Mouse (Mus musculus) midbrain, embryonic 12.5 days (tissue): ENCODE results near the gene Prep. TPM values are rescaled to one million over a fixed set of nuclear protein-coding genes. Genes with fewer than 3 reads are reported as not detected.
"Not testable (repeated sequence)": the region's sequence is repeated elsewhere in the genome, so short reads cannot be mapped to it uniquely, and the experiment has no call there.

Experiments
- ATAC-seq: fragments of 200-750 bp; cut with Nextera tagmentation; 2 replicates; pipeline ENCODE4 v1.8.0; 2017; ENCODE audit warnings: low read depth, moderate TSS enrichment, moderate library complexity; ENCODE audit not compliant: low FRiP score
- H3K27ac ChIP-seq: fragments of 300-500 bp; sonication (generic); replicated peaks from 2 replicates; pipeline ENCODE4 v1.5.1; 2016; ENCODE audit warnings: mild to moderate bottlenecking
- H3K27me3 ChIP-seq: fragments of 300-500 bp; sonication (generic); 2 replicates; pipeline ENCODE4 v1.6.1; 2016; ENCODE audit warnings: mild to moderate bottlenecking
- H3K36me3 ChIP-seq: fragments of 300-500 bp; sonication (generic); 2 replicates; pipeline ENCODE4 v1.6.1; 2016
- H3K4me1 ChIP-seq: fragments of 300-500 bp; sonication (generic); 2 replicates; pipeline ENCODE4 v1.6.1; 2016
- H3K4me2 ChIP-seq: fragments of 300-500 bp; sonication (generic); replicated peaks from 2 replicates; pipeline ENCODE4 v1.6.1; 2016; ENCODE audit warnings: mild to moderate bottlenecking, moderate library complexity
- H3K4me3 ChIP-seq: fragments of 300-500 bp; sonication (generic); 2 replicates; pipeline ENCODE4 v1.5.1; 2016; ENCODE audit warnings: mild to moderate bottlenecking
- H3K9ac ChIP-seq: fragments of 300-500 bp; sonication (generic); replicated peaks from 2 replicates; pipeline ENCODE4 v1.6.1; 2016; ENCODE audit warnings: mild to moderate bottlenecking, moderate library complexity
- H3K9me3 ChIP-seq: fragments of 300-500 bp; sonication (generic); 2 replicates; pipeline ENCODE4 v1.6.1; 2016; ENCODE audit warnings: mild to moderate bottlenecking
- WGBS: fragments of 180-500 bp; shearing (Covaris S2); methylation state at CpG from one replicate; pipeline ENCODE4 v1.1.7; 2016; 5-methylcytosine and 5-hydroxymethylcytosine counted together
- polyA plus RNA-seq: library from polyadenylated mRNA; unstranded; fragments of >200 nt; fragmentation: Nextera tagmentation; extraction: Ambion mirVana; gene quantifications from 2 replicates; pipeline ENCODE4 v1.2.1, GENCODE M21; 2016

Prep gene
- polyA plus RNA-seq, 1 experiment from 2014 or later: 27.2 TPM

DNA sequence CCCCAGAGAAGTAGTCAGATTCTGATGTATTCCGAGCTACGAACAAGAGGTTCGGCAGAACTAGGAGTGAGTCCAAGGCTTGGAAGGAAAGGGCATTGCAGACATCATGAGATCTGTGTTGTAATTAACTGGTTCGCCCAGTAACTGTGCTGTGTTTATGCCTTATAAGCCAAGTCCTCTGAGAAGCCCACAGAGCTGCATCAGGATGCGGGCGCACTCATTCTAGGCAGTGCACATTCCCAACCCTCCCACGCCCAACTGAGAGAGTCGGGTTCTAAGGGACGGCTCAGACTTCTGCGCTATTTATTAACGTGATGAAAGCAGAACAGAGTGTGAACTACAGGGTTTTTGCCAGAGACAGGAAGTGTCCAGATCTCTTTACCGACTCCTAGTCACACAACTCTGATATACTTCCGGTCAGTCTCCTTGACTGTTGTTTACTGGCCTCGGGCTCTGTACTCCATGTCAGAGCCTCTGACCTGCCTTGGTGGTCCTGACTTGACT is 87.6 kb downstream of the Prep start:
- 96% methylated on average over 14 of the region's 14 CpGs for WGBS
- no peak overlapping the region for H3K27ac ChIP-seq
- peaks cover 7% of the 10 kb centered on the region; the same call in 1 of the 2 replicates for H3K4me1 ChIP-seq
- no peak for ATAC-seq
- no peaks in the 10 kb centered on the region for H3K27me3 ChIP-seq
- no peak overlapping the region for H3K4me2 ChIP-seq
- no peaks in the 10 kb centered on the region for H3K9me3 ChIP-seq
- no peak overlapping the region for H3K4me3 ChIP-seq
- peaks cover 76% of the 10 kb centered on the region for H3K36me3 ChIP-seq
- no peak overlapping the region for H3K9ac ChIP-seq

DNA sequence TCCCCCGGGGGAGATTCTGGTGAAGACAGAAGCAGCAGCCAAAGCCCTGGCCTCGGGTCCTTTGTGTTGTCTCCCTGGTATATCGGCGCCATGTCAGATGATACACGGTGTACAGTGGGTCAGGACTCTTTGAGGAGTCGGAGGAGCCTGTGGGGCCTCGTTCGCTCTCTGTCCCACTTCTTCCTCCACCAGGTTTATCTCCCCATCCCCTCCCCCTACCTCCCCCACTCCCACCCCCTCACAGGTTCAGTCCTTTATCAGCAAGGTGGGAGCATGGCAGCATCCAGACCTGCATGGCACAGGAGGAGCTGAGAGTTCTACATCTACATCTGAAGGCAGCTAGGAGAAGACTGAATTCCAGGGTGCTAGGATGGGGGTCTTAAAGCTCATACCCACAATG is 98.8 kb downstream of the Prep start:
- Histone ChIP-seq H3K4me3 (no peak overlapping the region), H3K4me1 (no peaks in the 10 kb centered on the region), H3K27ac (no peak overlapping the region), H3K27me3 (no peaks in the 10 kb centered on the region), H3K9me3 (no peaks in the 10 kb centered on the region), H3K4me2 (no peak overlapping the region), H3K9ac (no peak overlapping the region), H3K36me3 (no peaks in the 10 kb centered on the region)
- ATAC-seq: no peak
- WGBS: 87% methylated on average over 8 of the region's 8 CpGs

DNA sequence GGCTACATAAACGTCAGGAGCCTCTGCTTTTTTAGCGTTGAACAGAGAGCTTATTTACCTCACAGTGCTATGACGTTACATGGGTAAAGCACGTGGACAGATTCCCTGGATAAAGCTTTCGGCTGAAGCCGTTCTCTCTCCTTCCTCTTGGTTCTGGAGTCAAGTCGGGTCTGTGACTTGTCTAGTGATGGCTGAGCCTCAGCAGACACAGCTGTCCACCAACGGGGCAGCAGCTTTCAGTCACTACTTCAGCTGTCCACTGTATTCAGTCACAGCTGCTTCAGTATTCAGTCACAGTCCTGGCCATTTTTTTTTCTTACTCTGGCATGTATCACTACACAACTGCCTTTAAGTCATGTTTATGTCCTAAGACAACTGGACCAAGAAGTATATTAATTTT is 106.9 kb downstream of the Prep start:
- H3K27me3 ChIP-seq: no peaks in the 10 kb centered on the region
- no peak overlapping the region for H3K4me2 ChIP-seq
- H3K9me3 ChIP-seq: peaks cover 5% of the 10 kb centered on the region; the same call in 1 of the 2 replicates
- ATAC-seq: no peak
- 87% methylated on average over 8 of the region's 8 CpGs for WGBS
- H3K4me1 ChIP-seq: no peaks in the 10 kb centered on the region
- no peak overlapping the region for H3K9ac ChIP-seq
- H3K4me3 ChIP-seq: no peak overlapping the region
- H3K36me3 ChIP-seq: no peaks in the 10 kb centered on the region
- H3K27ac ChIP-seq: no peak overlapping the region

DNA sequence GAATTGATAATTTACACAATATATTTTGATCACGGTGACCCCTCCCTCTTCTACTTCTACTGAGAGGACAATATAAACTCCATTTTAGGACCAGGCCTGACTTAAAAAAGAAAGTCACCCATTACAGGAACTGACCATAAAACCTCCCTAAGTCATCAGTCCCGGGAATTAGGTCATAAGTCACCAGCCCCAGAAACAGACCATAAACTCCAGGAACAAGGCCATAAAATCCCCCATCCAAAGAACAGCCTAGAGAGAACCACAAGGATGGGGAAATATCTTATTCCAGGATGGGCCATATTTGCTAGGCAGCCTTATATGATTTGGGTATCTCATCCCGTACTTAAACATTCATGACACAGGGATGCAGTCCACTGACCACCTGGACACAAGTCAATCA is 107.3 kb downstream of the Prep start:
- H3K4me3 ChIP-seq: no peak overlapping the region
- H3K27ac ChIP-seq: no peak overlapping the region
- 97% methylated on average over 3 of the region's 3 CpGs for WGBS
- no peak overlapping the region for H3K9ac ChIP-seq
- H3K4me2 ChIP-seq: no peak overlapping the region
- no peak for ATAC-seq
- no peaks in the 10 kb centered on the region for H3K27me3 ChIP-seq
- H3K4me1 ChIP-seq: no peaks in the 10 kb centered on the region
- H3K9me3 ChIP-seq: peaks cover 5% of the 10 kb centered on the region; the same call in 1 of the 2 replicates
- no peaks in the 10 kb centered on the region for H3K36me3 ChIP-seq

DNA sequence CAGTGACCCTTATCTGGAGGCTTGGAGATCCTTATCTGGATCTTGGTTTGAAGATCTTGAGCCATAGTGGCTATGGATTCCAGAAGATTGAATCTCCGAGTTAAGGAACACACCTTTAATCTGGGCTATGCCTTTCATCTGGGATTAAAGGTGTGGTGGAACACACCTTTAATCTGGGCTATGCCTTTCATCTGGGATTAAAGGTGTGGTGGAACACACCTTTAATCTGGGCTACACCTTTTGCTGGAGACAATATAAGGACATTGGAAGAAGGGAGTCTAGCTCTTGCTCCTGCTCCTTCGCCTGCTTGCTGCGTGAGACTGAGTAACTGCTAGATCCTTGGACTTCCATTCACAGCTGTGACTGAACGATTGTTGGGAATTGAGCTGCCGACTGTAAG is 110.8 kb downstream of the Prep start, which contains the start of gene Popdc3:
Popdc3 (plus strand) TSS at position 301 of the 400 bp plus-strand sequence.
- 92% methylated on average over 2 of the region's 5 CpGs for WGBS
- H3K4me1 ChIP-seq, H3K9me3 ChIP-seq, H3K4me3 ChIP-seq, ATAC-seq, H3K27ac ChIP-seq, H3K27me3 ChIP-seq, H3K4me2 ChIP-seq, H3K9ac ChIP-seq, H3K36me3 ChIP-seq: not testable (repeated sequence)

DNA sequence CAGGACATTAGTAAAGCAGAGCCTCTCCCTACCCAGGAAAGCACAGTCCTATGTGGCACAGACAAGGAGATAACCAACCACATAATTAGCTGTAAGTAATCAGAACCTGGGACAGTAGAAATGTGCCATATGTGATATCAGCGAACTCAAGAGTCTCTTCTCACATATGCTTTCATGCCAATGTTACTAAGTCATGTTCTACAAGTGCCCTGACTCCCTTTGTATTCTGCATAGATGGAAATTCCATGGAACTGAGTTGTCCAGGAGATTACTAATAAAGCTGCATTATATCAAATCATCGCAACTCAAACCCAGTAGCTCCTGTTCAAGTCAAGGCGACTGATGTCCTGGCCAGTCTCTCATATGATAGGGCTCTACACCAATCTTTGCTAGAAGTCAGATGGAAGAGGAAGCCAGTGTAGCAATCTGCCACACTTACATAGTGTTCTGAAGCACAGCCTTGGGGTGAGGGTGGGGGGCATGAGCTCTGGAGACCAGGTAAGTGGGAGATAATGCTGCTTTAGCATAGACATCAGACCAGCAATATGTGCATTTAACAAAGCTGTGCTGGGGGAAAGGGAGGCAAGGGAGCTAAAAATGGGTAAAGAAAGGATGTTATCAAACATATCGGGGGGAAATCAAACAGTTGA is 113.8 kb downstream of the Prep start:
- Histone ChIP-seq H3K9ac (no peak overlapping the region), H3K36me3 (no peaks in the 10 kb centered on the region), H3K4me3 (no peak overlapping the region), H3K4me2 (no peak overlapping the region), H3K27ac (no peak overlapping the region), H3K4me1 (no peaks in the 10 kb centered on the region), H3K27me3 (no peaks in the 10 kb centered on the region), H3K9me3 (no peaks in the 10 kb centered on the region)
- no peak for ATAC-seq
- WGBS: 96% methylated on average over 4 of the region's 4 CpGs

DNA sequence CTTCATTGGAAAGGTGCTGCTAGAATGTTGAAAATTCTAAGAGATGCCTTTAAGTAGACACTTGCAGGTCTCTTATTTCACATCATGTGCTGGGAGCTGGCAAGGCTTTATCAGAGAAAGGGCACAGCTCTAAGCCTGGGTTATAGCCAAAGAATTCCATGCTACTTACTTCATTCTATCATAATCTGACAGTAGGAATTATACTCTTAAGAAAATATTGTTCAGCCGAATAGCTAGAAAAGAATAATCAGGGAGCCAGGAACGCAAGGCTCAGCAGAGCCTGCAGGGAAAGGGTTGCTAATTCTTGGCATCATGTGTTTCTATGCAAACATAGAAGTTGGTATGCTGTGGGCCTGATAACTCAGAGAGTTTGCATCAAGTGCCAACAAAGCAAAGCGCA is 114.3 kb downstream of the Prep start:
- H3K27me3 ChIP-seq: no peaks in the 10 kb centered on the region
- H3K27ac ChIP-seq: no peak overlapping the region
- H3K4me1 ChIP-seq: no peaks in the 10 kb centered on the region
- no peak overlapping the region for H3K4me2 ChIP-seq
- 93% methylated on average over 3 of the region's 3 CpGs for WGBS
- no peaks in the 10 kb centered on the region for H3K36me3 ChIP-seq
- H3K4me3 ChIP-seq: no peak overlapping the region
- no peak for ATAC-seq
- no peak overlapping the region for H3K9ac ChIP-seq
- no peaks in the 10 kb centered on the region for H3K9me3 ChIP-seq

DNA sequence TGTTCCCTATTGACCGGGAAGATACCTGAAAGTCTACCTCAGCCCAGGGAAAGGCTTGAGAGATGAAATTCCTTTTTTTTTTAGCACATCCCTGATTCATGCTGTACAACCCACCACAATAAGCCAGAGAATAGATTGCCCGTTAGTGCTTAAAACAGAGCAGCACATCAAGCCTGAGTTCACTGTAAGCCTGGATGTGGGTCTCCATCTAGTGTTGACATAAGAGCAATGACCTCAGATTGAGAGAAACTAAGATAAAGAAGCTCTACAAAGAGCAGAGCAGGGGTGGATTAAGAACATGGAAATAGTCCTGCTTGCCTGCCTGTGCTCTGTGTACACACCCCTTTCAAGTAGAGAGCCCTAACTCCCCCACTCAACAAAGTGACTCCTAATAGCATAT is 118.5 kb downstream of the Prep start:
- H3K9me3 ChIP-seq: no peaks in the 10 kb centered on the region
- H3K4me1 ChIP-seq: no peaks in the 10 kb centered on the region
- no peak for ATAC-seq
- no peak overlapping the region for H3K4me3 ChIP-seq
- H3K36me3 ChIP-seq: no peaks in the 10 kb centered on the region
- no peak overlapping the region for H3K9ac ChIP-seq
- H3K4me2 ChIP-seq: no peak overlapping the region
- WGBS: 90% methylated on average over 2 of the region's 2 CpGs
- no peak overlapping the region for H3K27ac ChIP-seq
- no peaks in the 10 kb centered on the region for H3K27me3 ChIP-seq

DNA sequence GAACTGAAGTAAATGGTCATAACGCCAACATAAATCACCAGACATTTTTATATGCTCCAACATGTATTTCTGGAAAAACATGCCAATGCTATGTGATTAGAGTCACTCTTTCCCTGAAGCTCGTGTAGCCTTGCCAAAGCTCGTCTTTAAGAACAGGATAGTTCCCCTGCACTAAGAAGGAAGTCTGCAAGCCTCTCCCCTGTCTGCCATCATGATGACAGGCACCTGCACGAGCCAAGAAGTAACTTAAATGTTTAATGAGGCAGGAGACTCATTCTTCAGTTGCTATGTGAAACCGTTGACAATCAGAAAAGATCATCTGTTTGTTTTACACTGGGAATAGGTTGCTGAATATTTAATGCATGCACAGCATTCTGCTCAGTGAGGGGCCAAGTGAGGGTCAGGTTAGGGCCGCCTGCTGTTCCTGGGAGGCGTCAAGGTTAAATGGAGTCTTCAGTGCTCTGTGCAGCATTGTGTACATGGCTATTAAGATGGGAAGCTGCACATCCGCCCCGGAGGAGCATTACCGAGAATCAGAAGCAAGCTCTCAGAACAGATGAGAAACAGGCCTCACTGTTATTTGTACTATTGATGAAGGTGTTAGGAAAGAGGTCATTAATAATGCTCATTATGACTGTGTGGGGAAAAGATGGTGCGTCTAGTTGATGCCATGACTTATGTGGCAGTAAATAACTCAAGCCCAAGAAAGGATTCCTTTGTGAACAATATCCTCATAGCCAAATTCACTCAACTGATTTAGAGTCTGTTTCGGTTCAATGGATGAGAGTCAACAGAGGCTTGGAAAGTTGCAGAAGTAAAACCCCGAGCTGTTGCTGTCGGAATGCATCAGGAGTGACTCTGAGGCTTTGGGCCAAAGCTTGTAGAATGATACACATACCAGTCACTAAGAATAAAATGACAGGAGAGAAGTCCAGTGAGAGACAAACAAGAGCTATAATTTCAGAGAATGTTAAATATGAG is 126.6 kb downstream of the Prep start:
- no peak overlapping the region for H3K4me3 ChIP-seq
- WGBS: 61% methylated on average over 14 of the region's 14 CpGs
- no peaks in the 10 kb centered on the region for H3K4me1 ChIP-seq
- no peak overlapping the region for H3K27ac ChIP-seq
- H3K36me3 ChIP-seq: no peaks in the 10 kb centered on the region
- H3K9ac ChIP-seq: no peak overlapping the region
- H3K9me3 ChIP-seq: no peaks in the 10 kb centered on the region
- H3K27me3 ChIP-seq: no peaks in the 10 kb centered on the region
- H3K4me2 ChIP-seq: no peak overlapping the region
- ATAC-seq: peak; percentile 71

DNA sequence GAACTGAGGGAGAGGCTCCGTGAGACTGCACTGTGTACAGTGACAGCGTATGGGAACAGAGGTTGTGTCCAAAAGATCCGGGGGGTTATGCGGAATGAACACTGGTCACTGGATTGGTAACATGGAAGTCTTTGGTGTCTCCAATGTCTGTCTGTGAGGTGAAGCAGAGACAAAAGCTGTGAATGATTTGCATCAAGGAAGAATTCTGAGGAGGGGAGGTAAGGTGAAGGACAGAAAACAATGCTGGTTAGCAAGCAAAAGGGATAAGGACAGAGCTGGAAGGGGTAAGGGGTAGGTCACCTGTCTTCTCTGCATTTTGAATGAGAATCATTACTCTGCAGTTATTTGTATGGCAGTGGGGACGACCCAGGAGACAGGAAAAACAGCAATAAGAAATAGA is 127.5 kb downstream of the Prep start:
- no peak for ATAC-seq
- Histone ChIP-seq H3K4me3 (no peak overlapping the region), H3K4me2 (no peak overlapping the region), H3K27me3 (no peaks in the 10 kb centered on the region), H3K27ac (no peak overlapping the region), H3K9ac (no peak overlapping the region), H3K9me3 (no peaks in the 10 kb centered on the region), H3K4me1 (no peaks in the 10 kb centered on the region), H3K36me3 (no peaks in the 10 kb centered on the region)
- 80% methylated on average over 5 of the region's 5 CpGs for WGBS

DNA sequence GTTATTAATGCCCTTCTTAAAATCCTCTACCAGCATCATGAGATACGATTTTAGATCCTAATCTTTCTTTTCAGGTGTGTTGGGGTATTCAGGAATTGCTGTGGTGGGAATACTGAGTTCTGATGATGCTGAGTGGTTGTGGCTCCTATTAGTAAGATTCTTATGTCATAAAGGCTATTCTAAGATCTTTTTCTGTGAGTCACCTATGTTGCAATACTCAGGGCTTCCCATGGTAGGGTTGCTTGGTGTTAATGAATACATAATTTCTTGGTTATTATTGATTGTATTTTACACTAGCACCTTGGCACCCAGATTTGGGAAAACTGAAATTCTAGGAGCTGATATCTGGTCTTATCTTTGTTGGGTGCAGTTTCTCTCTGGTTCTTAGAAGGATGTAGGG is 137.6 kb downstream of the Prep start:
- Histone ChIP-seq H3K4me3 (no peak overlapping the region), H3K36me3 (no peaks in the 10 kb centered on the region), H3K9ac (no peak overlapping the region), H3K27ac (no peak overlapping the region), H3K27me3 (no peaks in the 10 kb centered on the region), H3K4me2 (no peak overlapping the region), H3K9me3 (no peaks in the 10 kb centered on the region), H3K4me1 (no peaks in the 10 kb centered on the region)
- ATAC-seq: no peak
- 69% methylated on average over 1 of the region's 1 CpGs for WGBS

DNA sequence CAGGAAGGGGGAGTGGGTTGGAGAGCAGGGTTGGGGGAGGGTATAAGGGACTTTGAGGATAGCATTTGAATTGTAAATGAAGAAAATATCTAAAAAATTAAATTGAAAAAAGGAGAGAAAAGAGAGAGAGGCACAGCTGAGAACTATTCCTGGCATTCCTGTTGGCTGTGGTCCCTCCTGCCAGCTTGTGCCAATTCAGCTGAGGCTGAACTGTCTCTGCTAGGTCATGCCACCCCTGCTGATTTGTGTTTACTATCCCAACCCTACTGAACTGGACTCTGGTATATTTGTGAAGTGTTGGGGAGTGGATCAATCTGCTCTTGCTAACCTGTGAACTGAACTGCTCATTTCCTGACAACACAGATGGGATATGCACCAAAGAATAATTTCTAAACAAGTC is 143.2 kb downstream of the Prep start:
- H3K4me3 ChIP-seq: no peak overlapping the region
- H3K27me3 ChIP-seq: no peaks in the 10 kb centered on the region
- H3K4me1 ChIP-seq: no peaks in the 10 kb centered on the region
- no peak overlapping the region for H3K27ac ChIP-seq
- H3K4me2 ChIP-seq: no peak overlapping the region
- no peaks in the 10 kb centered on the region for H3K36me3 ChIP-seq
- ATAC-seq: no peak
- no peak overlapping the region for H3K9ac ChIP-seq
- no peaks in the 10 kb centered on the region for H3K9me3 ChIP-seq
